Mouse (Mus musculus): ENCODE results near the gene A4galt.

A4galt gene

GRCm38 (mm10) chr15:83226066-83226834 lies 25.3 kb downstream of the A4galt start:
- no peak for DNase-seq (ENCODE audit: low spot score in 2 of 2)

GRCm38 (mm10) chr15:83224136-83224766 lies 27.3 kb downstream of the A4galt start:
- DNase-seq (ENCODE audit: low spot score in 2 of 2), result no peak

GRCm38 (mm10) chr15:83223208-83223962 lies 28.2 kb downstream of the A4galt start:
- peak; percentile 53 to 74 for DNase-seq (ENCODE audit: low spot score in 2 of 2)

DNA sequence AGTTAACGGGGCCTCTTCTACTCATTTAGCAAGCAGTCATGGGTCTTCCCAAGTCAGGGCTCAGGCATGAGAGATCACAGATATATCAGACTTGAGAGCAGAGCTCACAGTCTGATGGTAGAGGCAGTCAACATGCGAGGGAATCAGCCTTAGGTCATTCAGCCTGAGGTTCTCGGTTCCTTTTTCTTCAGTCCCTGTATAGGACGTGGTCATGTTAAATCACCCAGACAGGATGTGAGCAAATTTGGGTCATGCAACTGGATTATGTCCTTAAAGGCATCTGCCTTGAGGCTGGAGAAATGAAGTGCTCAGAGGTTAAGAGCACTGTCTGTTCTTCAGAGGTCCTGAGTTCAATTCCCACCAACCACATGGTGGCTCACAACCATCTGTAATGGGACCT lies 29.9 kb downstream of the A4galt start:
- no peak for DNase-seq (ENCODE audit: low spot score in 2 of 2)

- no peak for DNase-seq (ENCODE audit: low spot score in 2 of 2)
These were observed 31.1 kb downstream of the A4galt start for GRCm38 (mm10) chr15:83220368-83221013.

- DNase-seq (ENCODE audit: low spot score in 2 of 2), result no peak
These were observed 36.0 kb downstream of the A4galt start for GRCm38 (mm10) chr15:83215322-83216216.

DNA sequence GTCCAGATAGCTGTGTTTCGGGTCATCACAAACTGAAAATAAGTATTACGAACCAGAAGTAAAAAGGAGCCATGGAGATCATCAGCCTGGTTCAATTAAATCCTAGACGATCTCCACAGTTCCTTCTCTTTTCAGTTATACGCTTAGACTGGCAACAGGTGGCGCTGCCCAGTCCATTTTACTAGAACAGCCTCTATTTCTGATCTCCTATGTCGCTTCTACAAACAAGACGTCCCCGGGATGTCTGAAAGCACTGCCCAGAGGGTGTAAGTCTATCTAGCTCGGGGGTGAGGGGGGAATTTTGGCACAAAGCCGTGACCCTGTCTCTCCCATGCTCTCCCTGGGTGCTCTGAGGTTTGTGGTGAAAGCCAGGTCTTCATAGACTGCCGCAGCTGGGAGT lies 41.3 kb downstream of the A4galt start:
- no peak for DNase-seq (ENCODE audit: low spot score in 2 of 2)

- no peak for DNase-seq (ENCODE audit: low spot score in 2 of 2)
These were observed 41.9 kb downstream of the A4galt start for GRCm38 (mm10) chr15:83209719-83210118.

- DNase-seq (ENCODE audit: low spot score in 2 of 2), result no peak
These were observed 42.4 kb downstream of the A4galt start for GRCm38 (mm10) chr15:83209092-83209695.

DNA sequence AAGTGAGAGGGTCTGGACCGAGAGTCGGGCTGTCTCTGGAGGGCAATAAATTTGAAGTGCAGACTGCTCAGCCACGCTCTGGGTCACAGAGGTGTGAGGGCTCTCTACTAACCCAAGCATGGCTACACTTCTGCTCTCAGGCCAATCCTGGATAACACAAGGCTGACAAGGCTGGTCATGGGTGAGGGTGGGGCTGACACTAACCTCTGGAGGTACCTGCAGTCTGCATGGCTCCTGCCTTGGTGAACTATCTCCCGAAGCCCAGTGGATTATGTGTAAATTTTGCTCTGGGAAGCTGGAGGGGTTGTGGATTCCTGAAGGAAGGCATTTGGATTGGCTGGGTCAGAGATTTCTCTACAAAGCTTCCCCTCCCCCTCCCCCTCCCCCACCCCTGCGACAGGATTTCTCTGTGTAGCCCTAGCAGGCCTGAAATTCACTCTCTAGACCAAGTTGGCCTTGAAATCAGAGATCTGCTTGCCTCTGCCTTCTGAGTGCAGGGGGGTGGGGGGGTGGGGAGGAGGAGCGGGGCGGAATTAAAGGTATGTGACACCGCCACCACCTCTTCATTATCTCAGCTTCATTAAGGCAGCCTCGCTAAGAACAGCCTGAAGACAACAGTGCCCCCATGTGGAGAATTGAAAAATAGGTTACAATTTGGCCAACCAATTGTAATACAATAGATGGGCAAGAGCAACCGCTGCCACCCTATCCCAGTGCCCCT lies 46.7 kb downstream of the A4galt start:
- DNase-seq (ENCODE audit: low spot score in 2 of 2), result no peak

GRCm38 (mm10) chr15:83202412-83202811 lies 49.2 kb downstream of the A4galt start:
- no peak for DNase-seq (ENCODE audit: low spot score in 2 of 2)

DNA sequence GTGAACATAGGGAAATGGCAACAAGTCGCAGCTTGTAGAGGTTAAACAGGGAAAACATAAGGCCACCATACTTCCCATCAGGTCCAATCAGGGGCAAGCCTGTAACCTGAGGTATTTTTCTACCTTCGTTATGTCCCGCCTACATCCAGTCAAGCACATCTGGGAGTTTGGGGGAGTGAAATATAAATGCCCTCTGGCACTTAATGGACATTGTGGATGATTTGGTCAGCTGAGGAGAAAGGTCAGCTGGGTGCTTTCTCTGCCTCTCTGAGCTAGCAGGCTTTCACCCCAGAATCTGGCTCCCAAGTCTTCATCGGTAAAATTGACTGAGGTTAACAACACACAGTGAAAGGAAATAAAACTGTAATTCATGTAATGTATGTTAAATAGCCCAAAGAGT lies 58.2 kb downstream of the A4galt start:
- DNase-seq (ENCODE audit: low spot score in 2 of 2), result no peak

DNA sequence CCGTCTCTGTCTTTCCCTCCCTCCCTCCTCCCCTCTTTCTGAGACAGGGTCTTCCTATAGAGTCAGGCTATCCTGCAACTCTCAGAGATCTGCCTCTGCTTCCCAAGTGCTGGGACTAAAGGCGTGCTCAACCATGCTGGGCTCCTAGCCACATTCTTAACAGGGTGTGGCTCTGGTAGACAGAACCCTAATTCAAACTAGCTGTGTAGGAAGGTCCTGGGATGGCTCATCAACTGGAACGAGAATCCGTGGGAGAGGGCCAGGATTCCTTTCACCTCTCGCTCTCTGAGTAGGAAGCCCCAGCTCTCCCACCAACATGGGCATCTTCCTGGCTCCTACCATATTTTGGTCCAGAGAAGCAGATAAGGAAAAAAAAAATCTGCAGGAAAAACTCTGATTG lies 69.2 kb downstream of the A4galt start:
- no peak for DNase-seq (ENCODE audit: low spot score in 2 of 2)

GRCm38 (mm10) chr15:83181800-83182330 lies 69.7 kb downstream of the A4galt start:
- DNase-seq (ENCODE audit: low spot score in 2 of 2), result no peak

- DNase-seq (ENCODE audit: low spot score in 2 of 2), result no peak
These were observed 71.6 kb downstream of the A4galt start for GRCm38 (mm10) chr15:83180004-83180403.
